Mouse (Mus musculus) granulocyte monocyte progenitor cell, adult 5-6 weeks (primary cell): ENCODE results near the gene Ubc. TPM values are rescaled to one million over a fixed set of nuclear protein-coding genes. Genes with fewer than 3 reads are reported as not detected.
A peak's percentile ranks its signal among the peaks of the same experiment; 100 is the strongest.
"Not testable (repeated sequence)": the region's sequence is repeated elsewhere in the genome, so short reads cannot be mapped to it uniquely, and the experiment has no call there.

Source experiments
- ATAC-seq: replicated peaks from 2 replicates; pipeline ENCODE4 v1.8.0; 2016; ENCODE audit warnings: mild to moderate bottlenecking, moderate TSS enrichment, inconsistent platforms; ENCODE audit not compliant: poor library complexity, severe bottlenecking
- total RNA-seq, 2 experiments: library from RNA; stranded (forward) in 1 of 2; stranded (reverse) in 1 of 2; fragments of 200-712, 200-1000 nt in 1 of 2; fragments of >200 nt in 1 of 2; fragmentation: Nextera tagmentation in 1 of 2; gene quantifications; 2 replicates each; pipeline ENCODE4 v1.2.3; 2014 to 2017

The Ubc gene
- total RNA-seq, 2 experiments from 2014 or later, result 139 to 280 TPM

DNA sequence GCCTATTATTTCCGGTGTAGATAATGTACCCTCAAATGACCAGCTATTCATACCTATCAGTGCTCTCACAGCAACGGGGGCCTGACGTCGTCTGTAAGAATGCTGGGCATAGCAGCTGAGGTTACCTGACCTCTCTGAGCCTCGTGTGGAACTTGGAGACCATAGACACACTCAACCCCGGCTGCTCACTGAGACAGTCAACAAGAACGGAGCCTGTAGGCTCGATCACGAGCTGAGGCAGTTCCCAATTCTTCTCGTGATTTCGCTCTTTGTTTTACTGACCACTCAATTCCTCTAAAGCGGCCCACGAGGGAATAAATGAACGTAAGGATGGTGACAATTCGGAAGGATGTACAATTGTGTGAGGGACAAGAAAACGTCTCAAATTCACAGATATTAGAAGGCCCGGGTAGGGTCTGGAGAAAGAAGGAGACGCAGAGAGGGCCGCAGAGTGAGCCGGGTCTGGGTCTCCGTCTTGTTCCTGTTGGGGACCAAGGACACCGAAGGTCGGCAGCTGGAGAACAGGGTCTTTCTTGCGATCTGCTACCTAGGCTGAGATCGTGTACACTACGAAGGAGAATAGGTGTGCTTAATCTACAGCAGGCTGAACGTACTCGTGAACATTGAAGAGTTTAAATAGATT, 15.0 kb upstream of the Ubc start:
- ATAC-seq, result peak; percentile 28; the same call in 1 of the 2 replicates

DNA sequence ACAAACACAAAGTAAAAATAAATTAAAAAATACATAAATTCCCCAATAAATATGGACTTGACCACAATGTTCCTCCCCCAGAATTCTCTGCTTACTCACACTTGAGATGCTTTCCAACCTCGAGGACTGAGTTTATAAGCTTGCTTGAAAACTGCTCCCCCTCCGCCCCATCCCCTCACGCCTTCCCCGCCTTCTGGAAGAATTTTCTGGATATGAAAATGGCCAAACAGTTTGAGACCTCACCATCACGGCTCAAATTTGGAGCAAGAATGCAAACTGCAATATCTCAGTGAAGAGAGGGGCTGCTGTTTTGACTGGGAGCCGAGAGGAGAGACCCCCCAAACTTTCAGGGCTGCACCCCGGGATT, 14.5 kb upstream of the Ubc start:
- no peak for ATAC-seq

GRCm38 (mm10) chr5:125403481-125404465, 13.8 kb upstream of the Ubc start:
- no peak for ATAC-seq

DNA sequence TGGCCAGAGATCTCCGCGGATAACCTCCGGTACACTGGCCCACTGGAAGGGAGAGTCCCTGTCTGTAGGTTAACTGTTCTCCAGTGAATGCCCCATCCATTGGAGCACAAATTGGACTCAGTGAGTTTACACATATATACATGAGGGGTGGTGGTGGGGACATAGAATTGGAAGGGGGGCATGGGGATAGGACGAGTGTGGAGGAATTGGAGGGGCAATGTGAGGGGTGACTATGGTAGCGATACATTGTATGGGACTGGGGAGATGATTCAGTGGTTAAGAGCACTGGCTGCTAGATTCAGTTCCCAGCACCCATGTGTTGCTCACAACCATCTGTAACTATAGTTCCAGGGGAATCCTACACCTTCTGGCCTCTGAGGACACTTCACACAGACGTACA, 13.0 kb upstream of the Ubc start:
- no peak for ATAC-seq

- ATAC-seq, result no peak
These were observed 12.5 kb upstream of the Ubc start for GRCm38 (mm10) chr5:125402476-125402875.

DNA sequence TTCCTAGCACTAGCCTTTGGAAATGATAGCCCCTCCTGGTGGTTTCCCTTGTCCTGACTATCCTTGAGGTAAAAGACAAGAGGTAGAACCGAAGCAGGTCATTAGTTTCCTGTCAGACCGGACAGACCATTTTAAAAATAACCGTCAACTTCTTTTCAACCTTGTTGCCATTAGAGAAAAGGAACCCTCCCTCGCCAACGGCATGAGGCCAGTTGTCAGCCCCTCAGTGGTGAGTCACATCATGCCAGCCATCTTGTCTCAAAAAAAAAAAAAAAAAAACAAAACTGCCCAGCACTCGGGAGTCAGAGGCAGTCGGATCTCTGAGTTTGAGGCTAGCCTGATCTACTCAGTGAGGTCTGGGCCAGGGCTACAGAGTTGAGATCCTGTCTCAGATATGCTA, 10.9 kb upstream of the Ubc start:
- no peak for ATAC-seq

- no peak for ATAC-seq
These were observed 5.0 kb upstream of the Ubc start for GRCm38 (mm10) chr5:125395008-125395407.

GRCm38 (mm10) chr5:125393622-125394603, 3.9 kb upstream of the Ubc start:
- ATAC-seq, result peak; percentile 30

DNA sequence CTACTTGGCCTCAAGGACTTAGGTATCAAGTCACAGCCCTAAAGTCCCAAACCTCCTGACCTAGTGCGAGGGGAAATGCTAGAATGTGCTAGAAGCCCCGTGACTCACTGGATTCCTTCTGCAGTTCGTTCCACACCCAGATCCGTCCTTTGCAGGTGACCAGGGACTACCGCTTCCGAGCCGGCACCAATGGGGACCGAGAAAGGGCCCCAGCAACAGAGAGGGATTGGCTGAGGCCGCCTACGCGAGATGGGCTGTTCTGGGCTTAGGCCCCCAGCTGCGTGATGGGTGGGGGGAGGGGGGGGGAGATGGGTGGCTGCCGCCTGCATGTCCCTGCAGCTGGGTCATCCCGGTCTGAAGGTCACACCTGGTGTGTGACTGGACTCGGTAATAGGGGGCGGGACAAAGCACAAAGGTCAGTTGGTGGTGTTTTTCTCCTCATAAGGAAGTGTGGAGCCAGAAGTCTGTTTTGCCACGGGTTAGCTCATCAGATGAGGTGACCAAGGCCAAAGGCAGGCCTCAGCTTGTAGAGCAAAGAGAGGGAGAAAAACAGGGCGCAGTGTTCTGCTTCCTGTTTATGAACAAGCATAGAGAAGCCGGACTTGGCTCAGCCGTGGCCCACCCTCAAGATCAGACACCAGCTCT, 3.1 kb upstream of the Ubc start:
- ATAC-seq, result peak; percentile 48

DNA sequence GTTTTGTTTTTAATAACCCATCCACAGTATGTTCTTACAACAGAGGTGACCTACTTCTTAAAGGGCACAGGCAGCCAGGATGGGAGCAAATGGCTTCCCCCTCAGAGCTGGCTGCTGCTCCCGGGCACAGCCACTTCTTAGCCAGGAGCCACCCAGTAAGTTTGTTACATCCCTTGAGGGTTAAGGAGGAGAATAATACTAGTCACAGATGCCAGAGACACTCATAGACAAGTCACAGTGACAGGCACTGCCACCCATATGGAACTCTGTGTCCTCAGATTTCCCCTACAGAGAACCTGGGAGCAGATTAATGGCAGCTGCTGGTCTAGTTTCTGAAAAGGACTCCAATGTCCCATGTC, 2.6 kb upstream of the Ubc start:
- ATAC-seq, result no peak

DNA sequence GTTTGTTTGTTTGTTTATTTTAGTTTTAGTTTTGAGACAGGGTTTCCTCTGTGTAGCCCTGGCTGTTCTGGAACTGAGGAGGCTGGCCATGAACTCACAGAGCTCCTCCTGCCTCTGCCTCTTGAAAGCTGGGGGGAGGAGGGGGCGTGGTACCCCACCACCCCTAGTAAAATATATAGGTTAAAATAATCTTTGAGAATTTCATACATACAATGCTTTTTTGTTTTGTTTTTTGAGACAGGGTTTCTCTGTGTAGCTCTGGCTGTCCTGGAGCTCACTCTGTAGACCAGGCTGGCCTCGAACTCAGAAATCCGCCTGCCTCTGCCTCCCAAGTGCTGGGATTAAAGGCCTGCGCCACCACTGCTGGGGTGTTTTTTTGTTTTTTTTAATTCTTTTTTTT, 2.2 kb upstream of the Ubc start:
- not testable (repeated sequence) for ATAC-seq

DNA sequence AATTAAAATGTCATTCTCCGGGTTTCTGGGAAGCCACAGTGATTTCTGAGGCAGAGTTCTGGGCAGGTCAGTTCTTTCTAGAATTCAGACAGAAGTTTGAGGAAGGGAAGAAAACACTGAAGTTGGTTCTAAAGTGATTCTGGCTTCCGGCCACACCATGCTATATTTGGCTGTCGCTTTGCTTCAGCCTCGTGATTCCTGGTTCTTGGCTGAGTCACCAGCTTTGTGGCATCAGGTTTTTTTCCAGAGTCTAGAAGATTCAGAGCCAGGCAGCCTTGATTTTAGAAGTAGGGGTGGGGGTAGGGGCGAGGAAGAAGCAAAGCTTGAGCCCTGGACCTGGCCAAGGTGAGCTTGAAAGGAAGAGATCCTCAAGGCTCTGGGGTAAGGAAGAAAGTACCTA, 1.6 kb upstream of the Ubc start:
- ATAC-seq, result 0 out of 2 replicates have a peak, but pooled peaks have one; percentile 3

DNA sequence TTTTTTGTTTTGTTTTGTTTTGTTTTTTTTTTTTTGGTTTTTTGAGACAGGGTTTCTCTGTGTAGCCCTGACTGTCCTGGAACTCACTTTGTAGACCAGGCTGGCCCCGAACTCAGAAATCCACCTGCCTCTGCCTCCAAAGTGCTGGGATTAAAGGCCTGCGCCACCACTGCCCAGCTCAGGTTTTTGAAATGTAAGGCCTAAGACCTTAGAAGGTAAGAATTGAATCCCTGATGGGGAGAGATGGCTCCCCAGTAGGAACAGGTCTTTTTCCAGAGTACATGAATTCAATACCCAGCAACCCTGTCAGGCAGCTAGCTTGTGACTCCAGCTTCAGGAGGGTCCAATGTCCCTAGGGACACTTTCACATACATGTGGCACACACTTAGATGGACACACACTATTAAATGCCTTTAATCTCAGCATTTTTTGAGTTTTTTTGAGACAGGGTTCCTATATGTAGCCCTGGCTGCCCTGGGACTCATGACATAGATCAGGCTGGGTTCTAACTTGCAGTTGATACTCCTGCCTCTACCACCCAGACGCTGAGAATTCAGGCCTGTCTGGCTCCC, 990 bp upstream of the Ubc start:
- ATAC-seq, result no peak

GRCm38 (mm10) chr5:125389131-125389578, 847 bp downstream of the Ubc start, which contains the start of gene Gm10382:
Gene Gm10382, plus strand, starts transcription at chr5:125389322.
- peak; percentile 43 for ATAC-seq

GRCm38 (mm10) chr5:125388358-125389092, 1.5 kb downstream of the Ubc start:
- ATAC-seq, result no peak

GRCm38 (mm10) chr5:125387295-125387694, 2.7 kb downstream of the Ubc start:
- ATAC-seq, result not testable (repeated sequence)

DNA sequence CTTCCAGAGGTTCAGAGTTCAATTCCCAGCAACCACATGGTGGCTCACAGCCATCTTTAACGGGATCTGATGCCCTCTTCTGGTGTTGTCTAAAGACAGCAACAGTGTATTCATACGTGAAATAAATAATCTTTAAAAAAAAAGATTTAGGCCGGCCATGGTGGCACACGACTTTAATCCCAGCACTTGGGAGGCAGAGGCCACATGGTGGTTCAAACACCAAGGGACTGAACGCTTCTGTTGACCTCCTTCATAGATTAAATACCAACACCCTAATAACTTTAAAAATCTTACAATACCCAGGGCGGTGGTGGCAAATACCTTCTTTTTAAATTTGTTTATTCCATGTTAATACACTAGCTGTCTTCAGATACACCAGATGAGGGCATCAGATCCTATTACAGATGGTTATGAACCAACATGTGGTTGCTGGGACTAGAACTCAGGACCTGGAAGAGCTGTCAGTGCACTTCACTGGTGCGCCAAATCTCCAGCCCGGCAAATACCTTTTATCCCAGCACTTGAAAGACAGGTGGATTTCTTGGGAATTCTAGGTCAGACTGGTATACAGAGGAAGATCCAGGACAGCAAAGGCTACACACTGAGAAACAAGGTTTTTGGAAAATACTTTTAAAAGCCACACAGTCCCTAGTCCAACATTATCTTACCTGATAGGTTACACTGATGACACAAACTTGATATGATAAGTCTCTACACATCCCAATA, 4.6 kb downstream of the Ubc start:
- no peak for ATAC-seq
